Mouse (Mus musculus): ENCODE measurements around the gene Clptm1. TPM values are rescaled to one million over a fixed set of nuclear protein-coding genes. Genes with fewer than 3 reads are reported as not detected.
A peak's percentile ranks its signal among the peaks of the same experiment; 100 is the strongest.

Clptm1 gene
- total and polyA plus RNA-seq, 2 experiments from 2014 or later, result 71.5 to 97.9 TPM

- H3K4me2 ChIP-seq (ENCODE audit: low read depth, low read length), result no peak overlapping the region
- no peaks in the 10 kb centered on the region for H3K27me3 ChIP-seq (ENCODE audit: control insufficient read depth, insufficient read depth, low read length)
- H3K4me3 ChIP-seq (ENCODE audit: low read depth, low read length), result no peak overlapping the region
- DNase-seq (ENCODE audit: low spot score), result no peak
- no peaks in the 10 kb centered on the region for H3K9me3 ChIP-seq (replicated peaks; ENCODE audit: control insufficient read depth, low read length)
- TF ChIP-seq CTCF (IDR thresholded peaks at IDR 0.05; ENCODE audit: low read depth) (peak; percentile 56), EP300 (IDR thresholded peaks at IDR 0.05; ENCODE audit: low read depth) (no peak)
- H3K9ac ChIP-seq (replicated peaks; ENCODE audit: low read depth, low read length), result no peak overlapping the region
- no peaks in the 10 kb centered on the region for H3K4me1 ChIP-seq (ENCODE audit: control insufficient read depth, insufficient read depth)
- H3K27ac ChIP-seq (ENCODE audit: low read depth), result no peak overlapping the region
- peaks cover 87% of the 10 kb centered on the region for H3K36me3 ChIP-seq (replicated peaks; ENCODE audit: control insufficient read depth, insufficient read depth, low read length)
- ATAC-seq (ENCODE audit: insufficient read depth, low read depth), result no peak
- 54% methylated on average over 3 of the region's 3 CpGs for WGBS
These were observed 75.6 kb downstream of the Clptm1 start for GRCm38 (mm10) chr7:19589207-19589606.

- no peak overlapping the region for H3K27ac ChIP-seq (ENCODE audit: low read depth)
- DNase-seq (ENCODE audit: low spot score), result no peak
- ATAC-seq (ENCODE audit: insufficient read depth, low read depth), result no peak
- no peak overlapping the region for H3K9ac ChIP-seq (replicated peaks; ENCODE audit: low read depth, low read length)
- H3K4me1 ChIP-seq (ENCODE audit: control insufficient read depth, insufficient read depth), result no peaks in the 10 kb centered on the region
- 75% methylated on average over 45 of the region's 46 CpGs for WGBS
- no peaks in the 10 kb centered on the region for H3K27me3 ChIP-seq (ENCODE audit: control insufficient read depth, insufficient read depth, low read length)
- H3K36me3 ChIP-seq (replicated peaks; ENCODE audit: control insufficient read depth, insufficient read depth, low read length), result peaks cover 84% of the 10 kb centered on the region
- H3K4me3 ChIP-seq (ENCODE audit: low read depth, low read length), result no peak overlapping the region
- TF ChIP-seq CTCF (IDR thresholded peaks at IDR 0.05; ENCODE audit: low read depth) (no peak), EP300 (IDR thresholded peaks at IDR 0.05; ENCODE audit: low read depth) (no peak)
- H3K9me3 ChIP-seq (replicated peaks; ENCODE audit: control insufficient read depth, low read length), result no peaks in the 10 kb centered on the region
- H3K4me2 ChIP-seq (ENCODE audit: low read depth, low read length), result no peak overlapping the region
These were observed 78.6 kb downstream of the Clptm1 start for GRCm38 (mm10) chr7:19586269-19586668.

Other genes with a start within 250 kb of the Clptm1 start
- 16.0 and 26.4 TPM in 2 replicates for gene Mark4, start 206.2 kb downstream of the Clptm1 start, total RNA-seq (2014; rRNA removed; ENCODE audit: low replicate concordance)
- 5.5 and 5.6 TPM in 2 replicates for gene Mark4, start 206.2 kb downstream of the Clptm1 start, polyA plus RNA-seq (2015; fragmentation: Nextera tagmentation; extraction: Ambion mirVana)
- gene Exoc3l2, start 201.7 kb downstream of the Clptm1 start, total RNA-seq (2014; rRNA removed; ENCODE audit: low replicate concordance), result 1.9 and 3.5 TPM in 2 replicates
- 0.49 and 0.62 TPM in 2 replicates for gene Exoc3l2, start 201.7 kb downstream of the Clptm1 start, polyA plus RNA-seq (2015; fragmentation: Nextera tagmentation; extraction: Ambion mirVana)
- gene Bloc1s3, start 156.7 kb downstream of the Clptm1 start, total RNA-seq (2014; rRNA removed; ENCODE audit: low replicate concordance), result 9.3 and 11.9 TPM in 2 replicates
- gene Bloc1s3, start 156.7 kb downstream of the Clptm1 start, polyA plus RNA-seq (2015; fragmentation: Nextera tagmentation; extraction: Ambion mirVana), result 1.2 TPM in 2 replicates
- 65.1 and 84.9 TPM in 2 replicates for gene Trappc6a, start 156.6 kb downstream of the Clptm1 start, total RNA-seq (2014; rRNA removed; ENCODE audit: low replicate concordance)
- 79.5 and 83.3 TPM in 2 replicates for gene Trappc6a, start 156.6 kb downstream of the Clptm1 start, polyA plus RNA-seq (2015; fragmentation: Nextera tagmentation; extraction: Ambion mirVana)
- not detected in 2 replicates for gene Nkpd1, start 147.2 kb downstream of the Clptm1 start, total RNA-seq (2014; rRNA removed; ENCODE audit: low replicate concordance)
- not detected in 2 replicates for gene Nkpd1, start 147.2 kb downstream of the Clptm1 start, polyA plus RNA-seq (2015; fragmentation: Nextera tagmentation; extraction: Ambion mirVana)
- gene Ppp1r37, start 102.0 kb downstream of the Clptm1 start, total RNA-seq (2014; rRNA removed; ENCODE audit: low replicate concordance), result 40.6 and 53.3 TPM in 2 replicates
- 11.4 and 12.6 TPM in 2 replicates for gene Ppp1r37, start 102.0 kb downstream of the Clptm1 start, polyA plus RNA-seq (2015; fragmentation: Nextera tagmentation; extraction: Ambion mirVana)
- 0.12 and 3.6 TPM in 2 replicates for gene Zfp296, start 87.7 kb downstream of the Clptm1 start, total RNA-seq (2014; rRNA removed; ENCODE audit: low replicate concordance)
- 0.12 and 0.15 TPM in 2 replicates for gene Zfp296, start 87.7 kb downstream of the Clptm1 start, polyA plus RNA-seq (2015; fragmentation: Nextera tagmentation; extraction: Ambion mirVana)
- 63.2 and 67.3 TPM in 2 replicates for gene Gemin7, start 87.4 kb downstream of the Clptm1 start, total RNA-seq (2014; rRNA removed; ENCODE audit: low replicate concordance)
- gene Gemin7, start 87.4 kb downstream of the Clptm1 start, polyA plus RNA-seq (2015; fragmentation: Nextera tagmentation; extraction: Ambion mirVana), result 114 and 115 TPM in 2 replicates
- gene Clasrp, start 60.5 kb downstream of the Clptm1 start, total RNA-seq (2014; rRNA removed; ENCODE audit: low replicate concordance), result 18.9 and 75.2 TPM in 2 replicates
- gene Clasrp, start 60.5 kb downstream of the Clptm1 start, polyA plus RNA-seq (2015; fragmentation: Nextera tagmentation; extraction: Ambion mirVana), result 13.4 and 17.5 TPM in 2 replicates
- gene Relb, start 35.6 kb downstream of the Clptm1 start, total RNA-seq (2014; rRNA removed; ENCODE audit: low replicate concordance), result 9.0 and 11.7 TPM in 2 replicates
- gene Relb, start 35.6 kb downstream of the Clptm1 start, polyA plus RNA-seq (2015; fragmentation: Nextera tagmentation; extraction: Ambion mirVana), result 6.5 and 7.2 TPM in 2 replicates
- not detected in 2 replicates for gene Apoc2, start 12.9 kb upstream of the Clptm1 start, total RNA-seq (2014; rRNA removed; ENCODE audit: low replicate concordance)
- gene Apoc2, start 12.9 kb upstream of the Clptm1 start, polyA plus RNA-seq (2015; fragmentation: Nextera tagmentation; extraction: Ambion mirVana), result 0.22 and 0.78 TPM in 2 replicates
- gene Gm44805, start 16.4 kb upstream of the Clptm1 start, total RNA-seq (2014; rRNA removed; ENCODE audit: low replicate concordance), result 0.31 TPM in 1 of 2 replicates, not detected in the other
- gene Gm44805, start 16.4 kb upstream of the Clptm1 start, polyA plus RNA-seq (2015; fragmentation: Nextera tagmentation; extraction: Ambion mirVana), result not detected in 2 replicates
- not detected in 2 replicates for gene Apoc4, start 16.4 kb upstream of the Clptm1 start, total RNA-seq (2014; rRNA removed; ENCODE audit: low replicate concordance)
- 0.18 TPM in 2 replicates for gene Apoc4, start 16.4 kb upstream of the Clptm1 start, polyA plus RNA-seq (2015; fragmentation: Nextera tagmentation; extraction: Ambion mirVana)
- gene Apoc1, start 27.6 kb upstream of the Clptm1 start, total RNA-seq (2014; rRNA removed; ENCODE audit: low replicate concordance), result not detected in 2 replicates
- 8.2 and 10.8 TPM in 2 replicates for gene Apoc1, start 27.6 kb upstream of the Clptm1 start, polyA plus RNA-seq (2015; fragmentation: Nextera tagmentation; extraction: Ambion mirVana)
- 369 and 373 TPM in 2 replicates for gene Apoe, start 34.2 kb upstream of the Clptm1 start, total RNA-seq (2014; rRNA removed; ENCODE audit: low replicate concordance)
- 471 and 552 TPM in 2 replicates for gene Apoe, start 34.2 kb upstream of the Clptm1 start, polyA plus RNA-seq (2015; fragmentation: Nextera tagmentation; extraction: Ambion mirVana)
- gene Tomm40, start 50.4 kb upstream of the Clptm1 start, total RNA-seq (2014; rRNA removed; ENCODE audit: low replicate concordance), result 170 and 172 TPM in 2 replicates
- gene Tomm40, start 50.4 kb upstream of the Clptm1 start, polyA plus RNA-seq (2015; fragmentation: Nextera tagmentation; extraction: Ambion mirVana), result 164 and 166 TPM in 2 replicates
- gene Nectin2, start 85.5 kb upstream of the Clptm1 start, total RNA-seq (2014; rRNA removed; ENCODE audit: low replicate concordance), result 76.5 and 81.3 TPM in 2 replicates
- gene Nectin2, start 85.5 kb upstream of the Clptm1 start, polyA plus RNA-seq (2015; fragmentation: Nextera tagmentation; extraction: Ambion mirVana), result 43.6 and 44.8 TPM in 2 replicates
- 697 and 786 TPM in 2 replicates for gene Bcam, start 106.0 kb upstream of the Clptm1 start, total RNA-seq (2014; rRNA removed; ENCODE audit: low replicate concordance)
- gene Bcam, start 106.0 kb upstream of the Clptm1 start, polyA plus RNA-seq (2015; fragmentation: Nextera tagmentation; extraction: Ambion mirVana), result 293 and 303 TPM in 2 replicates
- 0.35 TPM in 1 of 2 replicates, not detected in the other for gene Cblc, start 131.8 kb upstream of the Clptm1 start, total RNA-seq (2014; rRNA removed; ENCODE audit: low replicate concordance)
- gene Cblc, start 131.8 kb upstream of the Clptm1 start, polyA plus RNA-seq (2015; fragmentation: Nextera tagmentation; extraction: Ambion mirVana), result 0.36 and 0.37 TPM in 2 replicates
- gene Bcl3, start 157.7 kb upstream of the Clptm1 start, total RNA-seq (2014; rRNA removed; ENCODE audit: low replicate concordance), result 1.7 and 6.7 TPM in 2 replicates
- 1.6 and 2.0 TPM in 2 replicates for gene Bcl3, start 157.7 kb upstream of the Clptm1 start, polyA plus RNA-seq (2015; fragmentation: Nextera tagmentation; extraction: Ambion mirVana)
- not detected in 2 replicates for gene Gm19345, start 187.0 kb upstream of the Clptm1 start, total RNA-seq (2014; rRNA removed; ENCODE audit: low replicate concordance)
- gene Gm19345, start 187.0 kb upstream of the Clptm1 start, polyA plus RNA-seq (2015; fragmentation: Nextera tagmentation; extraction: Ambion mirVana), result not detected in 2 replicates
- not detected in 2 replicates for gene Ceacam16, start 196.3 kb upstream of the Clptm1 start, total RNA-seq (2014; rRNA removed; ENCODE audit: low replicate concordance)
- gene Ceacam16, start 196.3 kb upstream of the Clptm1 start, polyA plus RNA-seq (2015; fragmentation: Nextera tagmentation; extraction: Ambion mirVana), result not detected in 2 replicates
- gene Ceacam19, start 222.9 kb upstream of the Clptm1 start, total RNA-seq (2014; rRNA removed; ENCODE audit: low replicate concordance), result not detected in 2 replicates
- not detected in 2 replicates for gene Ceacam19, start 222.9 kb upstream of the Clptm1 start, polyA plus RNA-seq (2015; fragmentation: Nextera tagmentation; extraction: Ambion mirVana)